Mouse (Mus musculus): Measurements from ENCODE around the gene Dock9.

DNA sequence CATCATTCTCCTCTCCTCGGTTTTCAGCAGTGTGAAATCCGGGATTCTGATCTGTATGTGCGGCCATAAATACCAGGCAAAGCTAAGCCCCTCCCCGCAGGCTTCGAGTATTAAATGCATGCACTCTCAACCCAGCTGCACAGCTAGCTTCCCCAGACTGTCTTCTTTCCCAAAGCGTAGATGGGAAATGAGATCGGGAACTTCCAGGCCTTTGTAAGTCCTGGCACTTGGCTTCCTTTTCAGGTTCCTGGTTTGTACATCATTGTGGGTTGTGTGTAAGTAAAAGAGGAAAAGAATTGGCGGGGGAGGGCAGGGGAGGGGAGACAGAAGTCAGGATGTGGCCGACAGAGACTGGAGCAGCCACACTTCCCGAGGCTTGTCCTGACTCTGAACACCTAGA is 119.2 kb downstream of the Dock9 start:
- TF ChIP-seq CTCF (IDR thresholded peaks at IDR 0.05; ENCODE audit: control insufficient read depth, insufficient read depth, low read length) (no peak), POLR2A (IDR thresholded peaks at IDR 0.05; ENCODE audit: borderline replicate concordance, control insufficient read depth, low read depth, low read length) (no peak)
